Mouse (Mus musculus): ENCODE measurements around the gene Dmkn.
"Not testable (repeated sequence)": the region's sequence is repeated elsewhere in the genome, so short reads cannot be mapped to it uniquely, and the experiment has no call there.

The Dmkn gene

DNA sequence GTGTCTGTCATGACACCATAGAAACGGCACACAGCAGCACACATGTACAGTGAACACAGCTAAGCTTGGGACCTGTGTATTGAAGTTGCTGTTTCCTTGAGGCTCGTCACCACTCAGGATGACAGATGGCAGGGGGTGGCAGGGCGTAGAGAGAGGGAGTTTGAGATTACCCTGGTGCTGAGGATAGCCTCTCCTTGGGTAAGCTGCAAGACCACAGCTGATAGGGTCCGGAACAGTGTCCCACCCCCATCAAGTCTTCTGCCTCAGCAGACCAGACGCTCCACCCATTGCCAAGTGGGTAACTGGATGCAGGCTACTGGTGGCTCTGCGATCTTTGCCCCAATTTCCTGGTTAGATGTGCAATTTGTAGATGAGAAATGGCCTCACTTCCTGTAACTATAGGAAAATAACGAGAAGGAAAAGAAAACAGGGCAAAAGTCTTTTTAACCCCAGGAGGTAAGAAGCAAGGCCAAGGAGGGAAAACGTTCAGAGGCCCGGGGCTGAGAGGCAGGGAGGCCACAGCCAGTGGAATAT is 48.3 kb downstream of the Dmkn start:
- DNase-seq (ENCODE audit: low read depth, low spot score), result no peak

- DNase-seq (ENCODE audit: low read depth, low spot score), result peak; percentile 14
Observed at GRCm38 (mm10) chr7:30812291-30812807, 48.8 kb downstream of the Dmkn start.

GRCm38 (mm10) chr7:30820131-30820530 is 56.6 kb downstream of the Dmkn start:
- no peak for DNase-seq (ENCODE audit: low read depth, low spot score)

DNA sequence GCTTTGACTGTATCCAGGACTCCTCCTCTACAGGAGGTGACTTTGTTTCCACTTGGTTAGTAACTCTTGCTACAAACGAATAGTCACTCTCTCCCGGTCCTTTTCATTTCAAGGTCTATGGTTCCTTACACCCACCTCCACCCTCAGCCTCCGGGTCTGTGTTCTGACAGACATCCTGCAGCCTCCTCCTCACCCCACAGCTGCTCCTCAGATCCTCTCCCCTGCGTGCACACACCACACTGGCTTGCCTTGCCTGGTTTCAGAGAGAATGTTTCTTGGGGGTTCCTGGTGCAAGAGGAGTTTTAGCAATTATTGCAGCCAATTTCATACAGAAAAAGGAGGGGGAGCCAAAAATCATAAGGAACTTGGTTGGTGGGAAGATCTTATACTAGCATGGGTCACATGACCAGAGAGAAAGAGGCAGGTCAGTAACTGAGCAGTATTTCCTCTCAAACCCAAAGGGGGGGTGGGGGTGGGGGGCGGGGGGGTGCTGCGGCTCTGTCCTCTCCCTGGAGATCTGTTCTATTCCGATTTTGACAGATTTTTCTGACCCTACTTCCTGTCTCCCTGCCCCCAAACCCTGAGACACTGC is 57.4 kb downstream of the Dmkn start:
- DNase-seq (ENCODE audit: low read depth, low spot score), result peak; percentile 44

DNA sequence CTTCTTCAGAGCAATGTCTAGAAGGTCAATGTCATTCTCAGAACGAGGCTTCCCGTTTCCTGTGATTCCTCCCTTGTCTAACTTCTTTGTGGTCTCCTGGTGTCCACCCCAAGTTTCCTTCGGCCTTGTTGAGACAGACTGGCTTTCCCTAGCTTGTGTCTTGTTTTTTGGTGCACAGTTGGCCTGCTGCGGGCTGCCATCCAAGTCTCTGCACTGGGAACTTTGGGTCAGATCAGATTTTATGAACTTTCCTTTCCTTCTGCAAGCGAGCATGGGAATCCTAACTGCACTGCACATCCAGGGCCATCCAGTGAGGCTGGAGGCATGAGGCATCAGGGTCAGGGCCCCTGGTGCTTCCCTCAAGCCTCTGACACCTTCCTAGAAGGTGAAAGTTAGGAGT is 58.0 kb downstream of the Dmkn start:
- no peak for DNase-seq (ENCODE audit: low read depth, low spot score)

DNA sequence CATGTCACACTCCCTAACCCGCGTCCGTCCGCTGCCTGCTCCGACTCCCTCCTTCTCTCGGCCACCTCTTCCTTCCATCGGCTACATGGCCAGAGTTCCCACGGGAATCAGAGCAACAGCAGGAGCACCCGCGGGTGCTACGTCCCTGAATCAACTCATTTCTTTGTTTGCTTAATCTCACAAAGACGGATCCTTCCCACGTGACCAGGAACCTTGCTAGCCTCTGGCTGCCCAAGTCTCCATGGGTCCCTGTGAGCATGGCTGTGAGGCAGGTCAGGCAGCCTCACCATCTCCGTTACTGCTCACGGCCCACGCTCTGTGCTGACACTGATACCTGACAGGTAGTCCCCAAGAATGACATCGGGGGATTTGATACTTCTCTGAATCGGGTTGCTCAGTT is 60.1 kb downstream of the Dmkn start, which contains the start of gene Ffar2:
Gene Ffar2, minus strand, starts transcription at position 101 of the 400 bp plus-strand sequence.
- no peak for DNase-seq (ENCODE audit: low read depth, low spot score)

- no peak for DNase-seq (ENCODE audit: low read depth, low spot score)
Observed at GRCm38 (mm10) chr7:30824306-30824705, 60.8 kb downstream of the Dmkn start.

GRCm38 (mm10) chr7:30826660-30827059 is 63.1 kb downstream of the Dmkn start:
- DNase-seq (ENCODE audit: low read depth, low spot score), result no peak

GRCm38 (mm10) chr7:30828871-30829270 is 65.3 kb downstream of the Dmkn start:
- not testable (repeated sequence) for DNase-seq (ENCODE audit: low read depth, low spot score)

- no peak for DNase-seq (ENCODE audit: low read depth, low spot score)
Observed at GRCm38 (mm10) chr7:30829428-30829827, 65.9 kb downstream of the Dmkn start.

Measured in brain, adult 2 months (tissue).